17 mouse cellular contexts compared by ENCODE assay signal in the genomic region with DNA sequence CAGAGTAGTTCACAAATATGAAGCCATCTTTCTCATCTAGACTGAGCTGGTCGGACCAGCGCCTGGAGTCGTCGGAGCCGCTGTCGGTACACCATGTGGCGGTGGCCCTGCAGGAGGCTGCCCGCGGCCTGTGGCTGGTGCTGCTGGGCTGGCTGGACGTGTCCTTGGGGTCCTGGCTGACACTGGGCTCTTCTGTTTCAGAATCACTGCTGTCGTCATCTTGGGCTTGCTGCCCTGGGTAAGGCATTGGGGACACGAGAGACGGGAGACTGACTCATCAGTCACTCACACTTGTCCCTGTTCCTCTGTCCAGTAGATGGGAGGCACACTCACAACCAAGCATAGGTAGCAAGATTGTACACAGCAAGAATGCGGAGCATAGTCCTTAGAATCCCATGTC.
"Had no signal": no experiment of that assay in that cellular context is flagged by ENCODE, and none has a peak within 500 bp of the region (broad histone marks: within the 10 kb centered on the region; RNA-seq: fewer than 3 reads in every experiment).

No protein-coding gene starts in this region.

- H3K27ac ChIP-seq: layer of hippocampus, adult 2 months; liver, embryonic 13.5 days; midbrain, embryonic 15.5 days; neural tube, embryonic 12.5 days; neural tube, embryonic 15.5 days; stomach, postnatal 0 days had no signal

- DNase-seq: kidney, adult 9 months; kidney, postnatal 14 days; kidney, postnatal 4 days; layer of hippocampus, adult 9-11 months; liver, embryonic 13.5 days; lung, adult 2 months; lung, postnatal 14 days; lung, postnatal 4 days; right cerebral cortex, adult 18-20 months; right cerebral cortex, postnatal 14 days; right cerebral cortex, postnatal 4 days; thymus, postnatal 25 days had no signal

- H3K27me3 ChIP-seq: liver, embryonic 13.5 days; midbrain, embryonic 15.5 days; neural tube, embryonic 12.5 days; neural tube, embryonic 15.5 days had no signal

- H3K4me1 ChIP-seq: midbrain, embryonic 15.5 days; neural tube, embryonic 12.5 days; neural tube, embryonic 15.5 days had no signal

- H3K4me3 ChIP-seq: layer of hippocampus, adult 2 months; liver, embryonic 13.5 days; midbrain, embryonic 15.5 days; neural tube, embryonic 12.5 days; neural tube, embryonic 15.5 days had no signal
